Mouse (Mus musculus) c-Kit-negative CD71-positive TER-119-positive erythroid progenitor cells, embryonic 14.5 days (primary cell): ENCODE measurements at regions not wholly inside any gene's neighbourhood (a gene's known extent, or its start where the extent isn't known, plus 50 kb on each side); places are given as distances from the start of the nearest gene placed in this dataset.

Experiments used
- DNase-seq: peaks from one replicate; pipeline ENCODE4 v3.0.0-alpha.2; 2013; ENCODE audit warnings: low read depth, low spot score

- DNase-seq, result no peak
Observed at GRCm38 (mm10) chr15:68644862-68645261, 2144.2 kb upstream of the Lrrc6 start.

GRCm38 (mm10) chr15:68635633-68636032 is 2134.9 kb upstream of the Lrrc6 start:
- DNase-seq, result no peak

GRCm38 (mm10) chr15:68626976-68627375 is 2126.3 kb upstream of the Lrrc6 start:
- no peak for DNase-seq

GRCm38 (mm10) chr15:68624831-68625230 is 2124.1 kb upstream of the Lrrc6 start:
- no peak for DNase-seq

GRCm38 (mm10) chr15:68620417-68621214 is 2119.9 kb upstream of the Lrrc6 start:
- no peak for DNase-seq

- DNase-seq, result no peak
Observed at GRCm38 (mm10) chr15:68606110-68606791, 2105.5 kb upstream of the Lrrc6 start.

- no peak for DNase-seq
Observed at GRCm38 (mm10) chr15:68605478-68605877, 2104.8 kb upstream of the Lrrc6 start.

- no peak for DNase-seq
Observed at GRCm38 (mm10) chr15:68582177-68582576, 2081.5 kb upstream of the Lrrc6 start.

- DNase-seq, result no peak
Observed at GRCm38 (mm10) chr15:68579486-68579885, 2078.8 kb upstream of the Lrrc6 start.

GRCm38 (mm10) chr15:68560654-68561053 is 2059.9 kb upstream of the Lrrc6 start:
- no peak for DNase-seq

GRCm38 (mm10) chr15:68556133-68556532 is 2055.4 kb upstream of the Lrrc6 start:
- no peak for DNase-seq

- DNase-seq, result no peak
Observed at GRCm38 (mm10) chr15:68536055-68536325, 2035.3 kb upstream of the Lrrc6 start.

- DNase-seq, result no peak
Observed at GRCm38 (mm10) chr15:68535297-68536054, 2034.8 kb upstream of the Lrrc6 start.

GRCm38 (mm10) chr15:68520759-68521158 is 2020.0 kb upstream of the Lrrc6 start:
- no peak for DNase-seq

- DNase-seq, result no peak
Observed at GRCm38 (mm10) chr15:68512431-68512830, 2011.7 kb upstream of the Lrrc6 start.

GRCm38 (mm10) chr15:68508190-68508589 is 2007.5 kb upstream of the Lrrc6 start:
- no peak for DNase-seq

- no peak for DNase-seq
Observed at GRCm38 (mm10) chr15:68506093-68506492, 2005.4 kb upstream of the Lrrc6 start.

GRCm38 (mm10) chr15:68496438-68496837 is 1995.7 kb upstream of the Lrrc6 start:
- no peak for DNase-seq

- no peak for DNase-seq
Observed at GRCm38 (mm10) chr15:68484789-68485188, 1984.1 kb upstream of the Lrrc6 start.

- no peak for DNase-seq
Observed at GRCm38 (mm10) chr15:68477745-68478144, 1977.0 kb upstream of the Lrrc6 start.

GRCm38 (mm10) chr15:68471928-68472327 is 1971.2 kb upstream of the Lrrc6 start:
- no peak for DNase-seq

GRCm38 (mm10) chr15:68462851-68463250 is 1962.1 kb upstream of the Lrrc6 start:
- no peak for DNase-seq

- DNase-seq, result no peak
Observed at GRCm38 (mm10) chr15:68457239-68457638, 1956.5 kb upstream of the Lrrc6 start.
